Mouse (Mus musculus): Measurements from ENCODE around the gene Ctf1.

DNA sequence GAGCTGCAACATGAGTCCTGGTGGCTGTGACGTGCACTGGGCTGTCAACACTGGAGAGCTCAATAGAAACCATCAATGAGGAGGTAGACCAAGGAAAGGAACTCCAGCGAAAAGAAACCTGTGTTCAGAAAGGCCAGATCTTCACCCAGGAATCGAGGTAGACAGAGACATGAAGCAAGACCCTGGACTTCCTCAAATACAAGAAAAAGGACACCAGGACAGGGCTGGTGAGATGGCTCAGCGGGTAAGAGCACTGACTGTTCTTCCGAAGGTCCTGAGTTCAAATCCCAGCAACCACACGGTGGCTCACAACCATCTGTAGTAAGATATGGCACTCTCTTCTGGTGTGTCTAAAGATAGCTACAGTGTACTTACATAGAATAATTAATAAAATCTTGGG, 5.8 kb downstream of the Ctf1 start:
- TF ChIP-seq CTCF (IDR thresholded peaks at IDR 0.05; ENCODE audit: low read depth, low read length) (no peak), POLR2A (IDR thresholded peaks at IDR 0.05; ENCODE audit: insufficient read depth, low read length) (no peak), EP300 (IDR thresholded peaks at IDR 0.05; ENCODE audit: insufficient read depth, low read depth, low read length) (no peak)

All from ES-Bruce4 (cell line).